Mouse (Mus musculus) kidney, adult 2 months (tissue): ENCODE measurements around the gene Qrsl1.

Experiments
- CTCF ChIP-seq: fragments of 200-500 bp; conservative IDR thresholded peaks from 2 replicates; pipeline ENCODE4 v1.5.1; 2011; ENCODE audit warnings: low read depth, mild to moderate bottlenecking, control low read depth, low read length, moderate library complexity, mixed read lengths; ENCODE audit not compliant: insufficient read depth, insufficient read length
- POLR2A ChIP-seq: fragments of 200-500 bp; IDR thresholded peaks from one replicate; pipeline ENCODE4 v1.6.1; 2011; ENCODE audit warnings: low read depth, low read length, control low read depth

DNA sequence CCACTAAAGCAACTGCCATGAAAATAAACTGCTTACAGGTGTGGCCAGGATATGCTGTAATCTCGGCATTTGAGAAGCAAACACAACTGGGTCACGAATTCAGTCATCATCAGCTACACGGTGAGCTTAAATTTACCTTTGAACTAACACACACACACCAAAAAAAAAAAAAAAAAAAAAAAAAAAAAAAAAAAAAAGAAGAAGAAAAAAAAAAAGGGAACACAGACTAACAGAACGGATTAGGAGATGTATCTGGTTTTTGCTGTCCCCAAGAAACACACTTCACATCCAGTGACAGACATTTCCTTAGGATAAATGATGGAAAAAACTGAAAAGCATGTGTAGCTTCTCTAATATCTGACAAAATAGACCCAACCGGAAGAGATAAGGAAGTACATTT, 49.6 kb downstream of the Qrsl1 start:
- no peak for TF ChIP-seq CTCF
- TF ChIP-seq POLR2A = no peak
